Mouse (Mus musculus): ENCODE results near the gene Etv3. TPM values are rescaled to one million over a fixed set of nuclear protein-coding genes. Genes with fewer than 3 reads are reported as not detected.

Etv3 gene
- polyA plus RNA-seq, 1 experiment from 2014 or later, result 16.9 TPM

Other genes with a start within 250 kb of the Etv3 start
- gene Cd5l, start 167.5 kb upstream of the Etv3 start, polyA plus RNA-seq (2015; fragmentation: Nextera tagmentation; extraction: Ambion mirVana), result 0.45 and 1.4 TPM in 2 replicates
- 0.29 and 0.33 TPM in 2 replicates for gene Fcrl1, start 149.0 kb upstream of the Etv3 start, polyA plus RNA-seq (2015; fragmentation: Nextera tagmentation; extraction: Ambion mirVana)
- not detected in 2 replicates for gene Fcrl5, start 89.6 kb upstream of the Etv3 start, polyA plus RNA-seq (2015; fragmentation: Nextera tagmentation; extraction: Ambion mirVana)
- 15.4 and 15.5 TPM in 2 replicates for gene Arhgef11, start 92.2 kb downstream of the Etv3 start, polyA plus RNA-seq (2015; fragmentation: Nextera tagmentation; extraction: Ambion mirVana)
- gene Lrrc71, start 223.2 kb downstream of the Etv3 start, polyA plus RNA-seq (2015; fragmentation: Nextera tagmentation; extraction: Ambion mirVana), result 3.9 and 5.9 TPM in 2 replicates

Measured in lung, embryonic 16.5 days (tissue).